Mouse (Mus musculus): ENCODE results near the gene Sc5d.

GRCm38 (mm10) chr9:42229465-42230110 is 34.5 kb downstream of the Sc5d start:
- no peak for TF ChIP-seq CTCF (IDR thresholded peaks at IDR 0.05; ENCODE audit: extremely low read depth, insufficient read depth, insufficient read length, insufficient replicate concordance)
- TF ChIP-seq POLR2A (IDR thresholded peaks at IDR 0.05; ENCODE audit: low read depth, low read length) = no peak
